Mouse (Mus musculus) skeletal muscle tissue, postnatal 0 days (tissue): ENCODE results near the gene Fam166b. TPM values are rescaled to one million over a fixed set of nuclear protein-coding genes. Genes with fewer than 3 reads are reported as not detected.

ENCODE experiments used
- polyA plus RNA-seq: library from polyadenylated mRNA; unstranded; fragments of >200 nt; fragmentation: Nextera tagmentation; extraction: Ambion mirVana; gene quantifications from 2 replicates; pipeline ENCODE4 v1.2.1, GENCODE M21; 2015

Gene Fam166b
- polyA plus RNA-seq = not detected in 2 replicates

GRCm38 (mm10) chr4:43428946-43429345 lies at the start of gene Fam166b:
Fam166b (minus strand) TSS chr4:43429134.

GRCm38 (mm10) chr4:43454041-43454836 lies 25.3 kb upstream of the Fam166b start, which contains the start of gene Cd72:
Cd72 (minus strand) TSS chr4:43454628.

GRCm38 (mm10) chr4:43441639-43442038 lies 12.7 kb upstream of the Fam166b start, which contains the start of gene Tesk1:
Tesk1 (plus strand) TSS chr4:43441939.

GRCm38 (mm10) chr4:43381408-43382154 lies 47.4 kb downstream of the Fam166b start, which contains the start of gene Rusc2:
Rusc2 (plus strand) TSS chr4:43381979.

Other genes starting within 250 kb of the Fam166b start
- 1.0 and 2.4 TPM in 2 replicates for gene Atp8b5, start 162.0 kb downstream of the Fam166b start, polyA plus RNA-seq
- 21.0 and 21.1 TPM in 2 replicates for gene Rusc2, start 47.2 kb downstream of the Fam166b start, polyA plus RNA-seq
- gene Tesk1, start 12.8 kb upstream of the Fam166b start, polyA plus RNA-seq = 5.8 and 7.2 TPM in 2 replicates
- gene Cd72, start 25.5 kb upstream of the Fam166b start, polyA plus RNA-seq = 1.7 and 1.9 TPM in 2 replicates
- gene Sit1, start 54.6 kb upstream of the Fam166b start, polyA plus RNA-seq = not detected in 2 replicates
- gene Ccdc107, start 63.8 kb upstream of the Fam166b start, polyA plus RNA-seq = 56.6 and 56.9 TPM in 2 replicates
- gene Arhgef39, start 70.6 kb upstream of the Fam166b start, polyA plus RNA-seq = 7.0 and 7.9 TPM in 2 replicates
- gene Car9, start 77.8 kb upstream of the Fam166b start, polyA plus RNA-seq = 0.59 and 0.61 TPM in 2 replicates
- 10,111 and 10,503 TPM in 2 replicates for gene Tpm2, start 94.6 kb upstream of the Fam166b start, polyA plus RNA-seq
- gene Creb3, start 133.2 kb upstream of the Fam166b start, polyA plus RNA-seq = 73.8 and 82.0 TPM in 2 replicates
- 49.9 and 55.4 TPM in 2 replicates for gene Tln1, start 133.6 kb upstream of the Fam166b start, polyA plus RNA-seq
- 10.9 and 16.0 TPM in 2 replicates for gene Rgp1, start 149.6 kb upstream of the Fam166b start, polyA plus RNA-seq
- gene Gba2, start 149.7 kb upstream of the Fam166b start, polyA plus RNA-seq = 10.1 and 10.5 TPM in 2 replicates
- 0.72 and 0.85 TPM in 2 replicates for gene Msmp, start 155.4 kb upstream of the Fam166b start, polyA plus RNA-seq
- 11.0 and 11.8 TPM in 2 replicates for gene Npr2, start 202.8 kb upstream of the Fam166b start, polyA plus RNA-seq
- gene Spag8, start 224.5 kb upstream of the Fam166b start, polyA plus RNA-seq = 0.16 TPM in 1 of 2 replicates, not detected in the other
- gene Hint2, start 227.3 kb upstream of the Fam166b start, polyA plus RNA-seq = 205 and 218 TPM in 2 replicates
- gene Tmem8b, start 239.8 kb upstream of the Fam166b start, polyA plus RNA-seq = 3.4 and 4.4 TPM in 2 replicates
- gene Fam221b, start 240.0 kb upstream of the Fam166b start, polyA plus RNA-seq = 3.3 and 4.2 TPM in 2 replicates